Mouse (Mus musculus) gastrocnemius, adult 2 months (tissue): ENCODE data around the gene Tmem141. TPM values are rescaled to one million over a fixed set of nuclear protein-coding genes. Genes with fewer than 3 reads are reported as not detected.
A peak's percentile ranks its signal among the peaks of the same experiment; 100 is the strongest.

ENCODE experiments used
- DNase-seq: peaks from one replicate; pipeline ENCODE4 v3.0.0; 2022
- H3K27ac ChIP-seq: fragments of 200-600 bp; 2 replicates; pipeline ENCODE4 v1.8.1; 2022; ENCODE audit warnings: mild to moderate bottlenecking
- H3K4me3 ChIP-seq: fragments of 200-600 bp; 2 replicates; pipeline ENCODE4 v1.8.1; 2022; ENCODE audit warnings: mild to moderate bottlenecking, moderate library complexity
- CTCF ChIP-seq: fragments of 200-600 bp; IDR thresholded peaks from 2 replicates; pipeline ENCODE4 v1.8.1; 2022; ENCODE audit warnings: antibody characterized with exemption, mild to moderate bottlenecking, moderate library complexity
- intact Hi-C: fragments of 180-260 bp; cut with DNase I; formaldehyde crosslinking; loops from one replicate; pipeline ENCODE4 v1.15.1; 2025
- total RNA-seq, 2 experiments: library from RNA; stranded (reverse); gene quantifications; 2 replicates each; pipeline ENCODE4 v1.2.3; 2021

Gene Tmem141
- total RNA-seq, 2 experiments from 2014 or later = 14.9 to 15.1 TPM

DNA sequence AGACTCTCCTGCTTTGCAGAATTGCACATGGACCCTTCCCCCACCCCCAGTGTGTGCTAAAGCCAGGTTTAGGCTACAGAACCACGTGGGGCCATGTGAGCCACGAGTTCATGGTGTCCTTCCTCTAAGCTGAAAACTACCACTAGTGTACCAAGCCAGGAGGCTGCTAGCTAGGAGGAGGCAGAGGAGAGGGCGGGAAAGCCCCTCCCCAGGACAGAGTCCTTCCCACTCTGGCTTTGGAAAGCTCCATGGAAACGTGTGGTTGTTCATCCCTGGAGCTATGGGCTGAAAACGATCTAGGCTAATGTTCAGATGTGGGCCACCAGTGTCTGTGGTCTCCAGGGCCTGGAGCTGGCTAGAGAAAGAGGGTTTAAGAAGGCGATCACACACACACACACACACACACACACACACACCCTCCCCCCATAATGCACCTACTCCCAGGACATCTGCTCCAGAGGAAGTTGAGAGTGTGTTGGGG lies 41.1 kb downstream of the Tmem141 start:
- no peak for TF ChIP-seq CTCF
- Histone ChIP-seq H3K4me3 (no peak overlapping the region), H3K27ac (no peak overlapping the region)
- DNase-seq = peak; percentile 19
- intact Hi-C loops = loop anchor here (2.0 kb wide), 1 partner anchor 70 kb away; no protein-coding TSS in a partner anchor

DNA sequence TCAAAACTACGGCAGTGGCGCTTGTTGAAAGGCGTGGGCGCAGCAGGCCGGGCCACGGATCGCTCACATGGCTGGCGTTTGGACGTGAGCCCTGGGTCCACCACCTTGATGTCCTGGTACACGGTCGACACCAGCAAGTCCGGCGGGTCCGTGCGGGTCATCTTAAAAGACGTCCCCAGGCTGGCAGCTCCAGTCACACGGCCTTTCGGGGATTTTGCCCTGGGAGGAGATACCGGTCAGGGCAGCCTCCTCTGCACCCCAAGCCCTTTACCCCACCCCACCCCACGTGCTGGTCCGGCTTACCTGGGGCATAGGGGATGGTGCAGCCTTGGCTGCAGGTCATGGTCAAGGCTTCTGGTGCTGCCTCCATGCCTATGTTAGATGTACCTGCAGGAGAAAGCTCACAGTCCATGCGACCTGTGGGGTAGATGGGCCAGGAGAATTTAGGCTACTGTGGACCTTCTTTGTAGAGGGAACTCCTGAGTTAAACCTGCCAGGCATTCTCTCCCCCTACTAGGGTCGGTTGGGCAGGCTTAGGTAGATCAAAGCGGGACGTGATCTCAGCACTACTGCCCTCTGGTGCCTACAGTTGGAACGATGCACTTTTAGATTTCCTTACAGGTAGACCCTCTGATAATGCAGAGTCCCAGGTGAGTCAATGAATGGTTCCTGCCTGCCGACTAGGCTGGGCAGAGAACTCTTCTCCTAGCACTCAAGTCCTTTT lies 41.9 kb downstream of the Tmem141 start:
- intact Hi-C loops = loop anchor here (2.0 kb wide), 1 partner anchor 69 kb away; no protein-coding TSS in a partner anchor
- H3K4me3 ChIP-seq = peak overlapping the region; percentile 60
- H3K27ac ChIP-seq = no peak overlapping the region
- peak; percentile 66 for TF ChIP-seq CTCF
- DNase-seq = peak; percentile 28

DNA sequence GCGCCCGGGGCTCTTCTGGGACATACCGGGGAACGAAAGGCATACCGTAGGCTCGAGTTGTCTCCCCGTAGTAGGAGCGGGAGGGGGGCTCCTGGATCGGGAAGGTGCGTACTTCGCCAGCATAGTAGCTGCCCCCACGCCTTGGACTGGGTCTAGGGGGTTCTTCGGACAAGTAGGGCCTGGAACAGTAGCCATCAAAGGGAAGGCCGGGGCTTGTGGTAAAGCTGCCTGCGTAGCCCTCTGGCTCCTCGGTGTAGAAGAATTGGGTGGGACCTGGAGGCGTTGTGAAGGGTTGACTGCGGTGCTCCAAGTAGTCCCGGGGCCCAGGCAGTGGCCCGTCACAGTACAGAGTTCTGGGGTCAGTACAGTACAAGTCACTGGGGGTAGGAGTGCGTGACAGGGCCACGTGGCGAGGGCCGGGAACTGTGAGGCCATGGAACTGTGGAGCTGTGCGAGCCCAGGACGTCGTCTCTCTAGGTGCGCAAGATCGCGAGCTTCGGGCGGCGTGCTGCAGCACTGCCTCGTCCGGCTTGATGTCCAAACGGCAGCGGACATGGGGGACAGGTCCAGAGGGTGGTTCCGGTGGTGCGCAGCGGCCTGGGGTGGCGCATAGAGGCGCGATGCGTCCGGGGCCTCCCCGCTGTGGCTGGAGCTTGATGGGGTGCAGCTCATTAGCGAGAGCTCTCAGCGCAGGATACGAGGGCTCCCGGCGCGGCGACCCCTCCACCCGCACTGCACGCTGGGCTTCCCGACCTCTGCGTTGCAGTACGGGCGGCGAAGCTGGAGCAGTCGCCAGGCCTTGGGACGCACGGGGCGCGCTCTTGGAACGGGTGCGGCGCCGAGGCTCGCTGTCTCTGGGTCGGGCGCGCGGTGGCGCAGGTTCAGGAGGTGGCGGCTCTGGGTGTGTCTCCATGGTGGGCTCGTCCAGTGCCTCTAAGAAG lies 42.7 kb downstream of the Tmem141 start:
- peak; percentile 39 for DNase-seq
- no peak for TF ChIP-seq CTCF
- intact Hi-C loops = no loop called here
- H3K4me3 ChIP-seq = peak overlapping the region; percentile 61
- H3K27ac ChIP-seq = no peak overlapping the region

DNA sequence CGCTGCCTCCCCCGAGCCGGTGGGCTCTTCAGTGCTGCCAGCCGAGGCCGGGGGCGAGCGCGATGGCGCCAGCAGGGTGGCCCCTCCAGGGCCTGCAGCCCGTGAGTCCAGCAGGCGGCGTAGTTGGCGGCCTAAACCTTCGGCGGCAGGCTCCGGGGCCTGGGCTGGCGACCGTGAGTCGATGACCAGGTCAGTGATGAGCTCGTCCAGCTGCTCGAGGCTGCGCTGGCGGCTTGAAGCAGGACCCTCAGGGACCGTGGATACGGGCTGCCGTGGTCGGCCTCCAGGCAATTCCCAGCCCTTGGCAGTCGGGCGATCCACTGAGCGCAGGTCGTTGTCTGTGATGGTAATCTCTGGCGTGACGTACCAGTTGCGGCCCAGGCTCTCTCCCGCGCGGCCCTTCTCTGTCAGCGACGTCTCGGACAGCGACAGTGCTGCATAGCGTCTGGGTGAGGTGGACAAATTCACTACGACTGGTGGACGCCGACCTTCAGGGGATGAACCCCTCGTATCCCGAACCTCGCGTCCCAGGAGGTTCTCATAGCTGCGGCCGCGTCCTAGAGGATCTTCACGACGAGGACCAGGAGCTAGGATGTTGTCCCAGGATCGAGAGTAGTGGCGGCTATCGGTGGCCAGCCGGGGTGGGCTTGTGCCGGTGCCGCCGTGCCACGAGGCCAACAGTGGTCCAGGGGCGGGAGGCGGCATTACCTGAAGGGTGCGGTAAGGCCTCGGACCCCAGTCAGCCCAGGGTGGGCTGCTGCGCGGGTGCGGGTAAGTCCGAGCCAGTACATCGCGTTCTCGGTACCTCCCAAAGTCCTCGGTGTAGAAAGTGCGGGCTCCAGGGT lies 43.6 kb downstream of the Tmem141 start:
- DNase-seq = peak; percentile 42
- TF ChIP-seq CTCF = peak; percentile 35
- Histone ChIP-seq H3K27ac (no peak overlapping the region), H3K4me3 (peak overlapping the region; percentile 61)
- intact Hi-C loops = no loop called here

DNA sequence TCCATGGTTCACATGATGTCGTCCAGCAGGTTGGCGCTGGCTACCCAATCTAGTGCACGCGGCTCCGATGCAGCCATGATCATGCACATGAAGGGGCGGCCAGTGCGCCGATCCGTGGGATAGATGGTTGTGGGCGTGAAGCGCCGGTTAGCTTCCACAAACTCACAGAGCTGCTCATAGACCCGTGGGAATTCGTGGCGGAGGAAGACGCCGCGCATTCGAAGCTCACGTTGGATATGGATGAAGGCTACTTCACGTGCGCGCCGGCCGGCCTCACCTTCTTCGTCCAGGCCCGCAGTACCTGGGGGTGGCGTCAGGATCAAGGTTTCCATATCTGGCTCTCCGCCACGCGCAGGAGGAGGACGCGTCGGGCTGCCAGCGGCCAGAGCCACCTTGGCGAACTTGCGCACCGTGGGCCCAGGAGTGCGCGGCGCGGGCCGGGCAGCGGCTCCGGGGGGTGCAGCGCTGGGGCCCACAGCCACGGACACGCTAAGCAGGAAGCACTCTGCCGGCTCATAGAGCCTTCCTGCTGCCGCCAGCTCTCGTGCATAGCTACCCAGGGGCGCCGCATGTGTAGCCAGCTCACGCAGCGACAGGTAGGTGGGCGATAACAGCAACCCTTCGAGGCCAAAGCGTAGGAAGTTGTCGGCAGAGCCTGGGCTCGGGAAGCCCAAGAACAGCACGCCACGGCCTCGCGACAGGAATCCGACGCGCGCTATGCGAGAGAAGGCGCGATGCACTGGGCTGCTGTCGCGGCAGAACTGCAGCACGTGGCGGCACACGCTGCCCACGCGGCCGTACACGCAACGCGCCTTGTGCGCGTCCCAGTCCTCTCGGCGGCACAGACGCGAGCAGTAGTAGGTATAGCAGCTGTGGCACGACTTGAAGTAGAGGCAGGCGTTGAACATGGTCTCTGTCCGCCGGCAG lies 44.6 kb downstream of the Tmem141 start:
- peak; percentile 23 for DNase-seq
- no peak for TF ChIP-seq CTCF
- H3K27ac ChIP-seq = no peak overlapping the region
- intact Hi-C loops = no loop called here
- H3K4me3 ChIP-seq = peak overlapping the region; percentile 61

DNA sequence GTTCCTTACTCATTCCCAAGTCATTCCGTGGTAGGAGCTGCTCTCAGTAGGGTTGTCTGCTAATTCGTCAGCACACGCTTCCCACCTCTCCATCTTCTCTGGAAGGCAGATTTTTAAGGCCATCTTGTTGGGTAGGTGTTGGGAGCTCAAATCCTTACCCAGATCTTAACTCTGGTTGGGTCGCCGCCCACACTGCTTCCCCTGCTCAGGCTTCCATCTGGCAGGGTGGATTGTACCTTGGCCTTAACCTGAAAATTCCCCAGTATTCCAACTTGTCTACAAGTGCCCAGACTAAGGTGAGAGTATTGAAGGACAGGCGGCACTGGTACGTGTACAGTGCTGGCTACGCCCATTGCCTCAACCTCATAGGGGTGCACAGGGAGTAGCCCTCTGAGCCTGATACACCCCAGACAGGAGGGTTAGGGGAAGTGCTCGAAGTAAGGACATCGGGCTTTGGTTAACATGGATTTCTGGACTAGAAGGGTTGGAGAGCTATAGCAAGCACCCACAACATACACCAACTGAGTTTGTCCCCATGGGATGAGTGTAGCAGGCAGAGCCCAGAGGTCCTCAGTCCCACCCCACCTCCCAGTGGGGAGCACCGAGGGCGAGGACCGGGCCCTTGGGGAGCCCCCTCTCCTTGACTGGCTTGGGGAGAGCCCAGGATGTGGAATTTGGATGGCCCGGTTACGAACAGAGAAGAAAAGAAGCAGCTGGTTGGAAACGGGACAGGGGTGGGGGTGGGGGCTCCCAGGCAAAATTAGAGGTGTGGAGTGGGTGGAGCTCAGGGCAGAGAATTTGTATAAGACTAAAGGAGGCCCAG lies 45.6 kb downstream of the Tmem141 start:
- intact Hi-C loops = no loop called here
- peak overlapping the region; percentile 80 for H3K4me3 ChIP-seq
- no peak overlapping the region for H3K27ac ChIP-seq
- no peak for TF ChIP-seq CTCF
- no peak for DNase-seq

DNA sequence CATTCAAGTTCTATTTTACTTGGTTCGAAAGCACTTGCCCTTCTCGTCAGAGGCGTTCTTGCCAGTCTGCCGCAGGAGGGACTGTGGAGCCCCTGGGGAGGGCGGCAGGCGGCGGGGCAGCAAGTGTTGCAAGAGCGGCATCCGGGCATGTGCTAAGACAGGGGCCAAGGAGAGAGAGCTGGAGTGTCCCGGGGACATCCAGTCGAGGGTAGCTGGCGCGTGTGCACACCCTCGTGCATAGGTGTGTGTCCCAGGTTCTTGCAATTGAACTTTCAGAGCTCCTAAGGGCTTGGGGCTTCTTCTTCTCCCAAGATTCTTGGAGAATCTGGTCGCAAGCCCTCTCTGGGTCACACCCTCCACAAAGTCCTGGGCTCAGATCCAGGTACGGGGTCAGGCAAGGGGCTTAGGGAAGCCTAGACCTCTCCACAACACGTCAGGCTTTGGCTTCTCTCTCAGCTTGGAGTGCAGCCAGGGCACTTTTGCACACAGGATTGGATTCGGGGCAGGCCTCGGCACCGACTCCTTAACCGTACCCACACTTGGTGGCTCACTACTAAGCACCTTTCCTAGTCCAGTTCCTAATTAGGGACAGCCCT lies 46.3 kb downstream of the Tmem141 start:
- H3K4me3 ChIP-seq = peak overlapping the region; percentile 80
- intact Hi-C loops = no loop called here
- DNase-seq = peak; percentile 72
- TF ChIP-seq CTCF = no peak
- H3K27ac ChIP-seq = peak overlapping the region; percentile 98

DNA sequence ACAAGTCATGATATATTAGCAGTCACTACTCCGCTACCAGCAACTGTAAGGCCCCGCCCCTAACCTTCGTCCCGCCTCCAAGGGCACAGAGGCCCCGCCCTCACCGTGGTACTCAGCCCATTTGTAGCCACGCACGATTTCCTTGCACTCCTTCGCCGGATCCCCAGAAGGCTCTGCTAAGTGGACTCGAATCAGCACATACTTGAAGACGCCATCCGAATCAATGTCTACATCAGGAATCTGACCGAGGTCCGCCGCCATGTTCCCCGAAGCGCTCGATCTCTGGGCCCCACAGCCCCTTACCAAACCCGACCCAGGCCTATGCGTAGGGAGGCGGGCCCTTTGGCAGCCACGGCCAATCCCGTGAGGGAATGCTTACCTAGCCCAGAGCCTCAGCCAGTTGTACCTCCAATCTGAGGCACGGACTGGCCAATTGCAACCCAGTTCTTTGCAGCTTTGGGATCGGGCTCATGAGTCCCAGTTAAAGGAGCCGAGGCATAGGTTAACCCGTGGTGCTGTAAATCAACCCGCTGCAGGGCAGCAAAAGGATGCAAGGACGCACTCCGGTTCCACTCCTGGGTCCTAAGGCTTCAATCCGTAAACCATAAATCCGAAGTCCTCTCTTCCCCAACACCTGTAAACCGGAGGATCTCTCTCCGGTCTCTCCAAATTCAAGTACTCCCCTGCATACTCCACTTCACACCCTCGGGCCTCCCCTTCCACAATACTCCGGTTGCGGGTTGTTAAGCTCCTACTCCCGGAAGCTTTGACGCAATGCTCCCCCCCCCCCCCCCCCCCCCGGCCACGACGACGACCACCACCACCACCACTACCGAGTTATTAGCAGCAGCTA lies 47.0 kb downstream of the Tmem141 start, which contains the start of the genes Mamdc4 and Phpt1:
Gene Mamdc4 (minus strand): TSS at position 267 of the 853 bp plus-strand sequence.
Gene Phpt1 (minus strand): TSS at position 646 of the 853 bp plus-strand sequence.
- intact Hi-C loops = no loop called here
- no peak for TF ChIP-seq CTCF
- peak; percentile 98 for DNase-seq
- peak within 1 kb of the TSS; percentile 80 for H3K4me3 ChIP-seq
- H3K27ac ChIP-seq = peak within 1 kb of the TSS; percentile 98

DNA sequence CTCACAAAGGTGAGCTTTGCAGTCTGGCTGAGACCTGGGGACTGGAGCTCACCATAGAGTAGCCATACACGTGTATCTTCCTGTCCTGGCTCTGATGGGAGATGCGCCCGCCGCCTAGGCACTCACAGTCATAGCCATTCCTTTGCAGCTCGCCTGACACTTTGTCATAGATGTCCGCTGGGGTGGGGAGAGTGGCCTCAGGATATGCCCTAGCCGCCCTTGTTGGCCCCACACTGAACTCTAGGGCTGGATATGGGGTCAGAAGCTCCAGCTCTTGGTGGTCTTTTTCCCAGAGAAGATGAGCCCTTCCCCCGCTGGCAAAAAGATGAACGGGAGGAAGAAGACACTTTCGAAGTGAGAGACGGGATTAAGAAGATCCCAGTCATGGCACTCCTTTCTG lies 47.7 kb downstream of the Tmem141 start:
- intact Hi-C loops = no loop called here
- H3K4me3 ChIP-seq = peak overlapping the region; percentile 80
- peak overlapping the region; percentile 98 for H3K27ac ChIP-seq
- TF ChIP-seq CTCF = no peak
- no peak for DNase-seq
